Mouse (Mus musculus) forebrain, embryonic 12.5 days (tissue): ENCODE measurements around the gene Nfib. TPM values are rescaled to one million over a fixed set of nuclear protein-coding genes. Genes with fewer than 3 reads are reported as not detected.
A peak's percentile ranks its signal among the peaks of the same experiment; 100 is the strongest.

Experiments used
- ATAC-seq: fragments of 200-750 bp; cut with Nextera tagmentation; 2 replicates; pipeline ENCODE4 v1.8.0; 2017; ENCODE audit warnings: moderate TSS enrichment; ENCODE audit not compliant: low FRiP score
- H3K27ac ChIP-seq: fragments of 300-500 bp; sonication (generic); 2 replicates; pipeline ENCODE4 v1.5.1; 2016; ENCODE audit warnings: mild to moderate bottlenecking
- H3K27me3 ChIP-seq: fragments of 300-500 bp; sonication (generic); 2 replicates; pipeline ENCODE4 v1.6.1; 2016; ENCODE audit warnings: mild to moderate bottlenecking
- H3K36me3 ChIP-seq: fragments of 300-500 bp; sonication (generic); replicated peaks from 2 replicates; pipeline ENCODE4 v1.6.1; 2016; ENCODE audit warnings: mild to moderate bottlenecking
- H3K4me1 ChIP-seq: fragments of 300-500 bp; sonication (generic); 2 replicates; pipeline ENCODE4 v1.6.1; 2016
- H3K4me2 ChIP-seq: fragments of 300-500 bp; sonication (generic); 2 replicates; pipeline ENCODE4 v1.6.1; 2016; ENCODE audit warnings: mild to moderate bottlenecking, moderate library complexity
- H3K4me3 ChIP-seq: fragments of 300-500 bp; sonication (generic); replicated peaks from 2 replicates; pipeline ENCODE4 v1.5.1; 2016; ENCODE audit warnings: mild to moderate bottlenecking
- H3K9ac ChIP-seq: fragments of 300-500 bp; sonication (generic); 2 replicates; pipeline ENCODE4 v1.6.1; 2016; ENCODE audit warnings: mild to moderate bottlenecking
- H3K9me3 ChIP-seq: fragments of 300-500 bp; sonication (generic); 2 replicates; pipeline ENCODE4 v1.6.1; 2016
- WGBS: fragments of 180-500 bp; shearing (Covaris S2); methylation state at CpG from one replicate; pipeline ENCODE4 v1.1.7; 2016; 5-methylcytosine and 5-hydroxymethylcytosine counted together
- polyA plus RNA-seq: library from polyadenylated mRNA; unstranded; fragments of >200 nt; fragmentation: Nextera tagmentation; extraction: Ambion mirVana; gene quantifications from 2 replicates; pipeline ENCODE4 v1.2.1, GENCODE M21; 2016

Gene Nfib
- 88.6 and 103 TPM in 2 replicates for polyA plus RNA-seq

DNA sequence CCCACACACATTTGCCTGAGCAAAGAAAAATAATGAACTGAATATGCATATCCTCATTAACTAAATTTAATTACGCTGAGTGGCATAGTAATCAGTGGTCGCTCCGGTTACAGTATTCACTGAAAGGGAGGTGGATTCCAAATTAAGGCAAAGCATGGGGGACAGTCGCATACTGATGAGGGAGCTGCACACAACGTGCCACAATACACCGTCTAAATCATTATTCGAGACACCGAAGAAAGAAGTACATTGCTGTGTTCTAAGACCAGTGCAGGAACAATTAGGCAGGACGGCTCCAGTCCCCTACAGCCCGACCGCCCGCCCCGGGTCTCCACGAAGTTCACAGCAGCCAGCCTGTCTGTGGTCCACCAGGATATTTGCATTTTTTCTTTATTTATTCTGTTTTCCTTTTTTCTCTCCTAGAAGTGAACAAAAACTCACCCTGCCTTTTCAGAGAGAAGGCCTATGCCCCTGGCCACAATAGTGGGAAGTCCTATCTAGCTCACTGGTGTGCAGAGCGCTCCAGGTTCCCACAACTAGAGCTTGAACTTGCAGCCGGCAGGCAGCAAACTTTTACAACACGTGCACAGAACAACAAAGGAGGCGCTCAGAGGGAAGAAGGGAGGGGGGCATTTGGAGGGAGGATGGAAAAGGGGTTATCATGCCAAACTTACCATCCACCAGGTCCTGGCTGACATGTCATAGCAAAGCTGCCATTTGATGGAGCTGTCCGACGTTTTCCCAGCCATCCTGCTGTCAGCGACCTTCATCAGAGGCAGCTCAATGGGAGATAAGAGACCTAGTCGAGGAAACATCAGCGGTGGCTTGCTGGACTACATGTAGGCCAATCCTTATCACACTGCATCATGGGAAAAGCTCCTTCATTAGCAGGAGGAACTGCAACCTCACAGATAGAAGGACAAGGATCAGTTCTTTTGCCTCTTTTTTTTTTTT is at the start of gene Nfib:
Gene Nfib, minus strand, starts transcription at position 910 of the 954 bp plus-strand sequence.
- peaks cover 5% of the 10 kb centered on the region; the same call in 1 of the 2 replicates for H3K27me3 ChIP-seq
- H3K4me1 ChIP-seq = peaks cover 42% of the 10 kb centered on the region
- no peaks in the 10 kb centered on the region for H3K36me3 ChIP-seq
- no peak within 1 kb of the TSS; the same call in 1 of the 2 replicates for H3K9ac ChIP-seq
- peak within 1 kb of the TSS; percentile 85 for H3K27ac ChIP-seq
- peak within 1 kb of the TSS; percentile 24 for H3K4me3 ChIP-seq
- peak; percentile 96 for ATAC-seq
- WGBS = 15% methylated on average over 23 of the region's 23 CpGs
- no peaks in the 10 kb centered on the region for H3K9me3 ChIP-seq
- H3K4me2 ChIP-seq = peak within 1 kb of the TSS; percentile 44

DNA sequence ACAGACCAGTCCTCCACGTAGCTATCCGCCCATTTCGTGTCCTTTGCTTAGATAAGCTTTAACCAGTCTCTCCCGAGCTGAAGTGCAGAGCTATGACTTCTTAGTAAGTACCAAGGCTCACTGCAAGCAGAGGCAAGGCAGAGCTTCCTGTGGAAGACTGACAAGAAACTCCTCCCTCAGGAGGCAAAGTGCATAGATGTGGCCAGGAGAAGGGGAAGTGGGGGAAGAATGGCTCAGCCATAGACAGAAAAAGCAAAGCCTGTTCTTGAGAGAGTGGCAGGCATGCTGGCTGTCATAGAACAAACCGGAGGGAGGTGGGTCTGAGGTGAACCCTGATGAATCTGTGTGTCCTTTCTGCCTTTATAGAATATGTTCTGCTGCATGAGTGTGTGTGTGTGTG is 30.2 kb upstream of the Nfib start:
- ATAC-seq = no peak
- H3K9me3 ChIP-seq = no peaks in the 10 kb centered on the region
- H3K9ac ChIP-seq = no peak overlapping the region
- no peaks in the 10 kb centered on the region for H3K4me1 ChIP-seq
- 85% methylated on average over 5 of the region's 5 CpGs for WGBS
- no peak overlapping the region for H3K4me3 ChIP-seq
- H3K27me3 ChIP-seq = no peaks in the 10 kb centered on the region
- no peaks in the 10 kb centered on the region for H3K36me3 ChIP-seq
- H3K4me2 ChIP-seq = no peak overlapping the region
- no peak overlapping the region for H3K27ac ChIP-seq

DNA sequence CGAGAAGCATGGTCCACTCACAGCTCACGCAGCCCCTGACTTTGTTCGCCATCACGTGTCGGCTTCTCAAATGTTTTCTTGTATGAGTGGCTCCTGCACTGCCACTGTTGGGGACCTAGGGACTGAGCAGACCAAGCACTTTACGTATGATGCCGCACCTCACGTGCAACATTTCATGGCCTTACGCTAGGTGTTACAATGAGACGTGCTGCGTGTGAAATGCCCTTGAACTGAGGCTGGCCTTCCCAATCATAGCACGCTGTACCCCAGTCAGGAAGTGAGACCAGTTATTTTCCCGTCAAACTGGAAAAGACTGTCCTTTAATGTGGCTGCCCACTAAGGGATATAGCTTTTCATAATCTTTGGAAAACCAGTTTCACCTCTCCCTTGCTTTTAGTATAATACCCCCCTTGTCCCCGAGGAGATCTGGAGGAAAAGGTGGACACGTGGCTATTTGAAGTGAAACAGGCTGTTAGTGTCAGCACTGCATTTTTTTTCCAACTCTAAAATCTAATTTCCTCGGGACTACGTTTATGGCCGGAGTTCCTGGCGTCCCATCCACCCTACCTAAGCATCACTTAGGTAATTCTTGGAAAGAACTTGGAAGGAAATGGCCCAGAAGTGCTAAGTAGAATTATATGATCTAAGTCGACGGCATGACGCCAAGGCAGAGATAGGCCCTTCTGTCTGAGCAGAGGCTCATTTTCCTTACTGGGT is 29.4 kb upstream of the Nfib start:
- no peak for ATAC-seq
- no peak overlapping the region for H3K4me3 ChIP-seq
- H3K27me3 ChIP-seq = no peaks in the 10 kb centered on the region
- WGBS = 84% methylated on average over 22 of the region's 22 CpGs
- no peak overlapping the region for H3K4me2 ChIP-seq
- H3K36me3 ChIP-seq = no peaks in the 10 kb centered on the region
- H3K27ac ChIP-seq = no peak overlapping the region
- peaks cover 7% of the 10 kb centered on the region; the same call in 1 of the 2 replicates for H3K4me1 ChIP-seq
- no peaks in the 10 kb centered on the region for H3K9me3 ChIP-seq
- no peak overlapping the region for H3K9ac ChIP-seq

DNA sequence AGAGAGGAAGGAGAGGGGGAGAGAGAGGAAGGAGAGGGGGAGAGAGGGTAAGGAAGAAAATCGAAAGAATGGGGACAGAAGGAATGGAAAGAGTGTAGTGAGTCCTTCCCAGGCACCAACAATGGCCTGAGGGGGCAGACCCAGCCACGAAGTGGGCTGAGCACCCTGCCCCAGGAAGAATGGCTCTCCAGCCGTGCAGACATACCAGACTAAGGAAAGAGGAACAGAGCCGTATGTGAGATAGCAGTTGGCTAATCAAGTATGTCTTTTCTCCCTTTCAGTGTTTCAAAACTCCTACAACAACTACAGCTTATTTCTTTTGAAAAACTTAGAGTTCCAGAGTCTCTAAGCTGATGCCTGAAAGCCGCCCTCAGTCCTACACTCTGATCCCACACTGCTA is 28.8 kb upstream of the Nfib start:
- Histone ChIP-seq H3K9me3 (no peaks in the 10 kb centered on the region), H3K36me3 (no peaks in the 10 kb centered on the region), H3K27ac (no peak overlapping the region), H3K4me2 (no peak overlapping the region), H3K9ac (no peak overlapping the region), H3K4me3 (no peak overlapping the region), H3K27me3 (no peaks in the 10 kb centered on the region), H3K4me1 (peaks cover 7% of the 10 kb centered on the region; the same call in 1 of the 2 replicates)
- no peak for ATAC-seq
- 49% methylated on average over 5 of the region's 5 CpGs for WGBS

DNA sequence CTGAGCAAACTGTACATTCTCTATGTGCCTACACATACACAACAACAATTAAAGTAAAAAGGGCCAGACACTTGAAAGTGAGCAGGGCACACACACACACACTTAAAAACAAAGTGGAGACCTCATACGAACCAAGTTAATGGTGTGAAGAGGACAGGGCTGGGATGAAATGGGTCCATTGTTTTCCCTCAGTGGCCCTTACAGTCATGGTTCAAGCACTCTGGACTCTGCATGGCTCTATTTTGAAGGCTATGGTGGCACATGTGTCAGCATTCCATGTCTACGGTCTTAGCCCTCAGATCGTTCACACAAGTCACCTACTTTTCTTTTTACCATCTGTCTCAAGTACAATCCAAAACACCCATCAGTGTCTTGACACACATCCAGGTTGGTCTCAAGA is 28.1 kb upstream of the Nfib start:
- 78% methylated on average over 3 of the region's 3 CpGs for WGBS
- no peak overlapping the region for H3K27ac ChIP-seq
- no peak overlapping the region for H3K4me2 ChIP-seq
- no peak overlapping the region for H3K4me3 ChIP-seq
- no peak overlapping the region for H3K9ac ChIP-seq
- H3K36me3 ChIP-seq = no peaks in the 10 kb centered on the region
- no peaks in the 10 kb centered on the region for H3K9me3 ChIP-seq
- H3K4me1 ChIP-seq = peaks cover 7% of the 10 kb centered on the region; the same call in 1 of the 2 replicates
- H3K27me3 ChIP-seq = no peaks in the 10 kb centered on the region
- ATAC-seq = no peak

DNA sequence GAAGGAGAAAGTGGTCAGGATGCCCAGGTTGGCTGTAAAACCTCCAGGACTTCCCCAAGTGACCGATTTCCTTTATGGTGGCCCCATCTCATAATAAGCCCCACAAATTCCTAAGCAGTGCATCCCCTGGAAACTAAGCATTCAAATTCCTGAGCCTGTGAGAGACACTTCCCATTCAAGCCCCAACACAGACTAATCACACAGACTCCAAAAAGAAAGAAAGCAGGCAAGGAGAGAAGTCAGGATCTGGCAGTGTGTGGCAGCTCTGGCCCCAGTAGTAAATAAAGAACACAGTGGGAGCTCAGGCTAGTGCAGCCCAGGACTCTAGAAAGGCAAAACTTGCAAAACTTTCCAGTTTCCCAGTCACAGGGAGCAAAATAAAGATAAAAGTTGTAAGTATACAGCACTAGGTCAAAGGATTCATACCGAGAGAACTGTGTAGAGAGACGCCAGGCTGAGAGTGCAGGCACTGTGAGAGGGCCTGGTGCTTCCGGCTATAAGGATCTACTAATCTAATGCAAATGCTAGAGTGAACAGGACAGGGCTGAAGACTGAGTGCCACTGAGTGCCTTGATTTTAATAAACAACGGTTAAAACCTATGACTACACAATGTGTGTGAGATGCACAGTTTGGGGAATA is 24.8 kb upstream of the Nfib start:
- H3K4me3 ChIP-seq = no peak overlapping the region
- H3K4me2 ChIP-seq = no peak overlapping the region
- H3K9ac ChIP-seq = no peak overlapping the region
- no peaks in the 10 kb centered on the region for H3K27me3 ChIP-seq
- WGBS = 23% methylated on average over 5 of the region's 5 CpGs
- H3K27ac ChIP-seq = 0 out of 2 replicates have a peak overlapping the region, but pooled peaks have one; percentile 32
- no peaks in the 10 kb centered on the region for H3K36me3 ChIP-seq
- H3K4me1 ChIP-seq = peaks cover 7% of the 10 kb centered on the region; the same call in 1 of the 2 replicates
- no peaks in the 10 kb centered on the region for H3K9me3 ChIP-seq
- peak; percentile 44; the same call in 1 of the 2 replicates for ATAC-seq

DNA sequence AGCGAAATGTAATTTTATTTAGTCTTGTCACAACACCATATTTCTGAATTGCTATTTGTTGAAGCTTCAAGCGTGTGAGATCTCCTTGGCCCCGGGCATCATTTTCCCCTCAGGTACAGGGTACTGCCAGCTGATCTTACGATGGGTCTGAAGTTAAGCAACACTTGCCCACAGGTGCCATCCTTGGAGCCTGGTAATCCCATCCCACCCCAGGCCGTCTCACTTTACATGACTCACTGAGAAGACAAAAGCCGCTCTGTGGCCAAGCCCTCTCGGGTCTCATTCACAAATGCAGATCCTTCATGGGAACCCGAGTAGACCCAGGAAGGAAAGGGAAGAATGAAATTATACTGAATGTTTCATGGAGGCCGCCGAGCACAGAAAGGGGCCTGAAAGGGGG is 18.5 kb upstream of the Nfib start:
- Histone ChIP-seq H3K9ac (no peak overlapping the region), H3K9me3 (peaks cover 2% of the 10 kb centered on the region; the same call in 1 of the 2 replicates), H3K36me3 (no peaks in the 10 kb centered on the region), H3K4me2 (no peak overlapping the region), H3K4me1 (peaks cover 4% of the 10 kb centered on the region; the same call in 1 of the 2 replicates), H3K4me3 (no peak overlapping the region), H3K27me3 (no peaks in the 10 kb centered on the region), H3K27ac (no peak overlapping the region)
- WGBS = 58% methylated on average over 10 of the region's 10 CpGs
- no peak for ATAC-seq

DNA sequence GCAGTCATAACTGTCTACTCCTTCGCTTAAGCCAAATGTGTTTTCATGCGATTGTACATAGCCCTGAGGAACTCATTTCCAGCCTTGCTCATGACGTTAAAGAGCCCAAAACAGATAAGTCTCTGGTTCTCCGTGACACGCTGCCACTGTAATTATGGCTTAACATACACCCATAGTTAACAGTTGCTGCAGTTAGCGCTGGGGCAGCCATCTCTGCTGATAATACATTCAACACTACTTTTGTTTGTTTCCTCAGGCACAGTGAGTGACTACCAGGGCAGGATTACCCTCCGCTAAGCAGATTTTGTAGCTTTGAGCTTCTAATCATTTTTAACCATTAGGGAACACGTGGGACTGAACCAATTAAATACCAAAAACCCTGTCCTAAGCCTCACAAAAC is 17.5 kb upstream of the Nfib start:
- no peak overlapping the region for H3K4me3 ChIP-seq
- 83% methylated on average over 8 of the region's 8 CpGs for WGBS
- H3K9ac ChIP-seq = no peak overlapping the region
- no peaks in the 10 kb centered on the region for H3K27me3 ChIP-seq
- H3K27ac ChIP-seq = no peak overlapping the region
- H3K9me3 ChIP-seq = peaks cover 4% of the 10 kb centered on the region; the same call in 1 of the 2 replicates
- H3K4me1 ChIP-seq = peaks cover 4% of the 10 kb centered on the region; the same call in 1 of the 2 replicates
- no peak for ATAC-seq
- no peaks in the 10 kb centered on the region for H3K36me3 ChIP-seq
- H3K4me2 ChIP-seq = no peak overlapping the region

DNA sequence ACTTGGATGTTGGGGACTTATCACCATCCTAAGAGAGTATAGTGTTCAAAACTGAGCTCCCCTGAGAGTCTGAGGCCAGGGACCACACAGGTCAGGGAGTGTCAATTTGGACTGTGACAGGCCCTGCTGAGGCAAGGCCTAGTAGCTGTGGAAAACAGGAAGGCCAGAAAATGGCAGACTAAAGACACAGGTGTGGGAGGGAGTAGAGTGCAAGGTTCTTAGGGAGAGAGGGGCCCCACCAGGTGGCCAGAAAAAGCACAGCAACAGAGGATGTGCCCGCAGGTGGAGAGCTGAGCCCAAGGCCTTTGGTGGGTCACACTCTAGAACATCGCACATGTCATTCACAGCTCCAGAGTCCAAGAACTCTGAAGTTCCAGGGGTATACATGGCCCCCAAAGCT is 10.3 kb upstream of the Nfib start:
- Histone ChIP-seq H3K27me3 (no peaks in the 10 kb centered on the region), H3K36me3 (no peaks in the 10 kb centered on the region), H3K4me3 (no peak overlapping the region), H3K4me2 (no peak overlapping the region), H3K9me3 (peaks cover 4% of the 10 kb centered on the region; the same call in 1 of the 2 replicates), H3K27ac (no peak overlapping the region), H3K4me1 (no peaks in the 10 kb centered on the region), H3K9ac (no peak overlapping the region)
- ATAC-seq = no peak
- 87% methylated on average over 2 of the region's 2 CpGs for WGBS

DNA sequence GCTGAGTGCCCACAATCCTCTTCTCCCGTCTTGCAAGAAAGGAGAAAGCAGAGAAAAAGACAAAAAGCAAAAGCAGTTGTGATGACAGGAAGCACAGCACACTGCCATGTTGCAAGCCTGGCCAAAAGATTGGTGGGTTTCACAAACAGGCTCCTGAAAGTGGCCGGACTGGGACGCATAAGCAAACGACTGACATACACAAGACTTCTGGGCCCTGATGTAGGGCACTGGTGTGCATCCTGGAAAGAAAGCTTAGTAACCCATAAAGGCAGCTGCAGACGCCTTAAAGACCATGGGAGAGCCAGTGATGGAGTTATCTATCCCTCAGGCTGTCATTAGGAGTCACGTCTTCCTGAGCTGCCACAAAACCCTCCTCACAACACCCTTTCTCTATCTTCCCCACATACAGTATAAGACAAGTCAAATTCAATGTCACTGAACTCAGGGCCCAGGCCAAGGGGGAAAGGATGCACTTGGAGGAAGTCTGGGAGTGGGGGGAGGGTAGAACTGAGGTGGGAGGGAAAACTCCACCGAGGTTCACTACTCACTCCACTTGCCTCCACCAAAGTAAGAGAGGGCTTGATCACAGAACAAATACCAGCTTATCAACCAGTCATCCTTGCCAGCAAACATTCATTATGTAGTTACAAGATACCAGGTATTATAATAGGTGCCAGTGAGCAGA is 6.2 kb upstream of the Nfib start:
- peaks cover 8% of the 10 kb centered on the region; the same call in 1 of the 2 replicates for H3K4me1 ChIP-seq
- no peak for ATAC-seq
- no peaks in the 10 kb centered on the region for H3K9me3 ChIP-seq
- H3K4me3 ChIP-seq = no peak overlapping the region
- H3K9ac ChIP-seq = no peak overlapping the region
- H3K27me3 ChIP-seq = peaks cover 5% of the 10 kb centered on the region; the same call in 1 of the 2 replicates
- H3K4me2 ChIP-seq = no peak overlapping the region
- 84% methylated on average over 7 of the region's 7 CpGs for WGBS
- no peaks in the 10 kb centered on the region for H3K36me3 ChIP-seq
- no peak overlapping the region for H3K27ac ChIP-seq

DNA sequence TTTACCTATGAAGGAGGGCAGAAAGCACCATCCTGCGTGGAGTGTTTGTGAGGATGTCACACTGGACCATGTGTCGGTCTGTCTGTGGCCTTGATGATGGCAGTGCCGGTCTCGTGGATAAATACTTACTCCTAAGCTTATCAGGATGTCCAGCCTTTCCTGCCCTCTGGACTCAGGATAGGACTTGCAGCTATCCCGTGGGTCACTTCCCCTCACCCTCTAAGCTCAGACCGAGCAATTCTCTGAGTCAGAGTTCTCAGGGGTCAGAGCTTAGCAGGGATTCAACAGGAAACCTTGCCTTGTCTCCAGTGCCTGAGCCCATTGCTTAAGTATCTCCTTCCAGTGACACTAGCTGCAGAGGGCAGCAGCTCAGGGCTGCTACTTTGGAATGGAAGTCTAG is 4.1 kb upstream of the Nfib start:
- H3K4me3 ChIP-seq = no peak overlapping the region
- H3K4me1 ChIP-seq = peaks cover 29% of the 10 kb centered on the region
- WGBS = 83% methylated on average over 6 of the region's 6 CpGs
- H3K36me3 ChIP-seq = no peaks in the 10 kb centered on the region
- H3K9ac ChIP-seq = no peak overlapping the region
- no peak for ATAC-seq
- H3K27ac ChIP-seq = no peak overlapping the region
- no peak overlapping the region for H3K4me2 ChIP-seq
- H3K9me3 ChIP-seq = no peaks in the 10 kb centered on the region
- H3K27me3 ChIP-seq = peaks cover 5% of the 10 kb centered on the region; the same call in 1 of the 2 replicates
